Mouse (Mus musculus) testis, adult 2 months (tissue): ENCODE measurements around the gene Ncf2. TPM values are rescaled to one million over a fixed set of nuclear protein-coding genes. Genes with fewer than 3 reads are reported as not detected.

Experiments
- H3K27ac ChIP-seq: fragments of 200-500 bp; 2 replicates; pipeline ENCODE4 v1.5.1; 2012; ENCODE audit warnings: low read depth, low read length; ENCODE audit not compliant: control insufficient read depth, insufficient read depth
- H3K27me3 ChIP-seq: fragments of 200-500 bp; 2 replicates; pipeline ENCODE4 v1.6.1; 2012; ENCODE audit warnings: mild to moderate bottlenecking, low read length, moderate library complexity; ENCODE audit not compliant: control insufficient read depth, insufficient read depth
- H3K36me3 ChIP-seq: fragments of 200-500 bp; 2 replicates; pipeline ENCODE4 v1.6.1; 2012; ENCODE audit warnings: mild to moderate bottlenecking, low read length; ENCODE audit not compliant: control insufficient read depth, insufficient read depth
- H3K4me1 ChIP-seq: fragments of 200-500 bp; 2 replicates; pipeline ENCODE4 v1.6.1; 2012; ENCODE audit warnings: low read length; ENCODE audit not compliant: control insufficient read depth, insufficient read depth
- H3K4me3 ChIP-seq: fragments of 200-500 bp; 2 replicates; pipeline ENCODE4 v1.5.1; 2012; ENCODE audit warnings: low read depth, mild to moderate bottlenecking, low read length, moderate library complexity, mixed read lengths; ENCODE audit not compliant: control insufficient read depth
- CTCF ChIP-seq: fragments of 200-500 bp; IDR thresholded peaks from 2 replicates; pipeline ENCODE4 v1.5.1; 2012; ENCODE audit warnings: low read depth, mild to moderate bottlenecking, inconsistent platforms, low read length, moderate library complexity; ENCODE audit not compliant: control insufficient read depth, insufficient read depth, insufficient replicate concordance
- POLR2A ChIP-seq: fragments of 200-500 bp; IDR thresholded peaks from 2 replicates; pipeline ENCODE4 v1.6.1; 2012; ENCODE audit warnings: low read depth, mild to moderate bottlenecking, inconsistent platforms, low read length, moderate library complexity; ENCODE audit not compliant: control insufficient read depth
- polyA plus RNA-seq: library from polyadenylated mRNA; depleted of rRNA; stranded (reverse); fragments of >200 nt; gene quantifications from 2 replicates; pipeline ENCODE4 v1.2.3, GENCODE M21; 2012

Ncf2 gene
- polyA plus RNA-seq, 1 experiment: 0.44 TPM

DNA sequence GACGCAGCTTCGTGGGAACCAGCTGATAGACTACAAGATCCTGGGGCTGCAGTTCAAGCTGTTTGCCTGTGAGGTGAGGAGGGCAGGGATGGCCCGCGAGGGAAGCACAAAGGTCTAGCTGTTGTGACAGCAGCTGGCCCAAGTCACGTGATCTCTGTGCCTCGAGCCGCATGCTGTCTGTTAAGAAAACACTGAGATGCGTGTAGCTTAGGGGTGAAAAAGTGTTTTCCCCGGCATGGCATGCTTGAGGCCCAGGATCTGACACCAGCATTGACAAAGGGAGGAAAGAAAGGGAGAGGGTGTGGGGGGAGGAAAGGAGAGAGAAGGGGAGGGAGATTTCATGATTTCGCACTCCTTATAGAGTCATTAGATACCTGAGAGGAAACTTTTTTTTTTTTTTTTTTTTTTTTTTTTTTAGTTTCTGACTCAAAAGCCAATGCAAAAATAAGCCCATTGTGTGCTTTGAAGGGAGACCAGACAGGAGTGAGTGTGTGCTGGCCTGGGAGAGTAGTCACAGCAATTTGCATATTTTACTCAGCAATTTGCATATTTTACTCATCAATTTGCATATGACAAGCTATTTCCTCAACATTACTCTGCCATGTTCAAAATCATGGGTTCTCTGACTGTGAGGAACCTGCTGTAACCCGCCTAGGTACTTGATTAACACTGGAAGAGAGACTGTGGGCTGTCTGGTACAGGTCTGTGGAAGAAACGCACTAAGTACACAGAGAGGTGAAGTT is 17.2 kb downstream of the Ncf2 start:
- no peaks in the 10 kb centered on the region for H3K4me1 ChIP-seq
- H3K27ac ChIP-seq: no peak overlapping the region
- H3K4me3 ChIP-seq: no peak overlapping the region
- no peaks in the 10 kb centered on the region for H3K36me3 ChIP-seq
- no peak for TF ChIP-seq POLR2A
- no peak for TF ChIP-seq CTCF
- no peaks in the 10 kb centered on the region for H3K27me3 ChIP-seq

DNA sequence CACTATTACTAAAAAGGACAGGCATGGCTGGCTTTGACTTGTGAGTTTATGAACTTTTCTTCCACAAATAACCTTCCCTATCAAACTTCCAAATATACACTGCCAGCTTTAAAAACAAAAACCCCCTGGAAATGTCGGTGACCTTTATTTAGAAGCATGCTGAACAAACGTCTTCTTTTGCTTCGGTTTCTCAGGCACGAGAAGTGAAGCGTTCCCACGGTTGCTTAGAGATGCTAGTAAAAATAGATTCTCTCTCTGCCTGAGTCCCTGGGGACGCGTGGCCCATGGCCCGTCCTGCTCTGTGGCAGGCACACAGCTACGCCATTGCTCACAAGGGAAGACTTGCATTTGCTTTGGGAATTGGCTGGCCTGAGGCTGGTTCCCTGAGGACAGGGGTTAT is 17.8 kb downstream of the Ncf2 start:
- no peak for TF ChIP-seq CTCF
- TF ChIP-seq POLR2A: no peak
- no peak overlapping the region for H3K4me3 ChIP-seq
- H3K27ac ChIP-seq: no peak overlapping the region
- no peaks in the 10 kb centered on the region for H3K36me3 ChIP-seq
- no peaks in the 10 kb centered on the region for H3K27me3 ChIP-seq
- H3K4me1 ChIP-seq: no peaks in the 10 kb centered on the region

DNA sequence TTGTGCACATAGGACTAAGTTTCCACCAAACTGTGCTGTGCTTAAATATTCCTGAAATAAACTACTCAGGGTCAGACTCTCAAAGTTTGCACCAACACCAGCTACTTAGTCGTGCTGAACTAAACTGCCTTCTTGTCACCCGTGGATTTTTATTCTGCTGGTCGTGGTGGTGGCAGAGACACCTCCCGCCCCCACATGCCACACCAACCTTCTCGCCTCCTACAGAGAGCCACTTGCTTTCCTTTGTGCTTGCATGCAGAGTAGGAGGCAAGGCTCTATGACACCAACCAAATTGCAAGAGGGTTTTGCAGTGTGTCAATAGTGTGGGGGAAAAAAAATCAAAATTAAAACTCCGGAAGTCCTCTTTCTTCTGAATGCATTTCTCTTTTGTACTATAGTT is 19.6 kb downstream of the Ncf2 start:
- H3K4me1 ChIP-seq: no peaks in the 10 kb centered on the region
- TF ChIP-seq POLR2A (no peak), CTCF (no peak)
- H3K36me3 ChIP-seq: no peaks in the 10 kb centered on the region
- H3K27me3 ChIP-seq: no peaks in the 10 kb centered on the region
- H3K27ac ChIP-seq: no peak overlapping the region
- H3K4me3 ChIP-seq: no peak overlapping the region

DNA sequence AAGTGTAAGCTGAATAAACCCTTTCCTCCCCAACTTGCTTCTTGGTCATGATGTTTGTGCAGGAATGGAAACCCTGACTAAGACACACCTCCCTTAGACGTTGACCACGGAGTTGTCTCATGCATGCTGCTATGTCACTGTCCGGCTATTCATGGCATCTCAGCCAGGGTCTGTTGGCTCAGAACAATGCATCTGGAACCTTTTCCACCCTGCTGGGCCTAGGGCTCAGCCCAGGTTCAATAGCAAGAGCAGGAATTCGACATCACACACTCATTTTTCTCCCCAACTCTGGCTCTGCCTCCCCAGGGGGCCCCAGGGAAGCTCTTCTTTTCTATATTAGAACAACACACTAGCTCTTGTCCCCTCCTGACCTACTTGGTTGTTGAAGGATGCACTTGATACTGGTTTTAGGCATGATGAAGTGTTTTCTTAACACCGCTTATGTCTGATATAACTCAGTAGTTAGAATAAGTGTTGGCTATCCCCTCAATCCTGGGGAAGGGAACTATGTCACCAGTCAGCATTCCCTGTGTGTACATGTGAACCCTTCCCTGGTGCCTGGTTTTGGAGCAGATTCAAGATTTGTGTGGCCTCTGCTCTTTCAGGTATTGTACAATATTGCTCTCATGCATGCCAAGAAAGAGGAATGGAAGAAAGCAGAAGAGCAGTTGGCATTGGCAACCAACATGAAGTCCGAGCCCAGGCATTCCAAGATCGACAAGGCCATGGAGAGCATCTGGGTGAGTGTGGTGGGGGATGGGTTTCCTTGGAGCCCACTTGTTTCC is 21.1 kb downstream of the Ncf2 start:
- Histone ChIP-seq H3K27me3 (no peaks in the 10 kb centered on the region), H3K4me3 (no peak overlapping the region), H3K27ac (no peak overlapping the region), H3K4me1 (no peaks in the 10 kb centered on the region), H3K36me3 (no peaks in the 10 kb centered on the region)
- TF ChIP-seq CTCF (no peak), POLR2A (no peak)

DNA sequence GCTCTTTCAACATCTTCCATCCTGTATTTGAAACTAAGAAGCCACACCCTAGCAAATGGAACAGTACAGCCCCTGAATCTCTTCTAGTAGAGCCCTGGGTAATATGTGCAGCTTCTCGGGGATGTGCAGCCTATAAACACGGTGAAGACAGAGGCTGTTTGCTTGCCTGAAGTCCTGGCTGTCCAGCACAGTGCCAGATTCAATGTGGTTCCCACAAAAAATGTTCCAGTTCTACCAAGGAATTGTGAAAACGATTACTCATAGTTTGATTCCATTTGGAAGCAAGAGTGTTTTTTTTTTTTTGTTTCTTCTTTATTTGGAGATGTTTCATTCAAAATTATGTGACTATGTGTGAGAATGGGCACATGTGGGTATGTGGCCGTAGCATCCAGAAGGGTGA is 21.8 kb downstream of the Ncf2 start:
- H3K27ac ChIP-seq: no peak overlapping the region
- no peak overlapping the region for H3K4me3 ChIP-seq
- no peaks in the 10 kb centered on the region for H3K27me3 ChIP-seq
- no peaks in the 10 kb centered on the region for H3K4me1 ChIP-seq
- TF ChIP-seq POLR2A (no peak), CTCF (no peak)
- no peaks in the 10 kb centered on the region for H3K36me3 ChIP-seq

DNA sequence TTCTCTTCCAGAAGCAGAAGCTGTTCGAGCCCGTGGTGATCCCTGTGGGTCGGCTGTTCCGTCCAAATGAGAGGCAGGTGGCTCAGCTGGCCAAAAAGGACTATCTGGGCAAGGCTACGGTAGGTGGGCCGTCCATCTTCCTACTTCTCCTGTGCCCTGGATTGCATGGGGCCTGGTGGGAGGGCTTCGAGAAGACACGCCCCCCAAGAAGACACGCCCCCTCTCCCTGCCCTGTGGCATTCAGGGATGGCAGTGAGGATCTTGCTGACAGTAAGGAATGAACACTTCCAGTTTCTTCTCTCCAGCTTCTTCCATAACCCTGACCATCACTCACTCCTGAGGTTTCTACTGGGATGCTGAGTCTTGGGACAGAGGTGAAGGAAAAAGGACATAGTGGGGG is 24.2 kb downstream of the Ncf2 start:
- TF ChIP-seq CTCF: no peak
- no peak for TF ChIP-seq POLR2A

DNA sequence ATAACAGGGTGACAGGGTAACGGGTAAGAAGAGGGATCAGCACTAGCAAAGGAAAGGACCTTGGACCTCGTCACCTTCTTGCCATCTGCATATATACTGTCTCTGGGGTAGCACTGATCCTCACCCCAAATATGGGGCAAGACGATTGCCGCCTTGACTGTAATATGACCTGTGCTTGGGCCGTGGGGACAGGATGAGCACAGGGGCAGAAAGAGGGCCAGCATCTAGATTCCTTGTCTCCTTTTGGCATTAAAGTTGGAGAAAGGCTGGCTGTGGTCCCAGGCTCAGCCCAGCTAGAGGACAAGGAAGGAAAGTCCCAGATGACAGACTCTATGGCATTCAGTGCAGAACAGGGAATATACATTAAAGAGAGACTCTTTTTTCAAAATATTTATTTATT is 26.5 kb downstream of the Ncf2 start:
- Histone ChIP-seq H3K27ac (no peak overlapping the region), H3K4me3 (no peak overlapping the region), H3K4me1 (no peaks in the 10 kb centered on the region), H3K36me3 (no peaks in the 10 kb centered on the region), H3K27me3 (no peaks in the 10 kb centered on the region)
- TF ChIP-seq POLR2A (no peak), CTCF (no peak)

More for the DNA sequence above, 24.2 kb downstream of the Ncf2 start:
- no peaks in the 10 kb centered on the region for H3K36me3 ChIP-seq
- no peaks in the 10 kb centered on the region for H3K4me1 ChIP-seq
- H3K27ac ChIP-seq: no peak overlapping the region
- H3K27me3 ChIP-seq: no peaks in the 10 kb centered on the region
- no peak overlapping the region for H3K4me3 ChIP-seq

DNA sequence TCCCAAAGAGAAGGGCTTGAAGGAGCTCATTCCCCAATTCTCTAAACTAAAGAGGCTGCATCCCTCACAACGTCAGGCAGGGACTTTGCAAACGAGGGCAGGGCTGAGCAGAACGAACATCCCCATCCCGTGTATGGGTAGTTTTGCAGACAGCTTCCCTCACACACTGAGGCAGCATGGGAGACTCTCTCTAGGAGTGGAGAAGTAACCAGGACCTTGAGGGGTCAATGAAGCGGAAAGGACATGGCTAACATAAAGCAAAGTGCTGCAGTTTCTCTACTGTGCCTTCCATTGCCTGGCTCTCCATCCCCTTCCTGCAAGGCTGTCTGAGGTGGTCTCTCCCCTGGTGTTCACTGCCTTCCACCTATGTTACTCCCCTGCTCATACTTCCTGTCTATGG is 28.2 kb downstream of the Ncf2 start:
- H3K4me1 ChIP-seq: no peaks in the 10 kb centered on the region
- H3K36me3 ChIP-seq: no peaks in the 10 kb centered on the region
- TF ChIP-seq POLR2A (no peak), CTCF (no peak)
- H3K27me3 ChIP-seq: no peaks in the 10 kb centered on the region
- H3K27ac ChIP-seq: no peak overlapping the region
- no peak overlapping the region for H3K4me3 ChIP-seq
